Mouse (Mus musculus) Patski (cell line): ENCODE measurements around the gene Zfp827. TPM values are rescaled to one million over a fixed set of nuclear protein-coding genes. Genes with fewer than 3 reads are reported as not detected.

Experiments used
- ATAC-seq: fragments of 100-300 bp; one replicate; pipeline ENCODE4 v1.8.0; 2021
- CTCF ChIA-PET: fragments of 350-600 bp; sonication (Branson Sonifier 250); formaldehyde crosslinking; loops from one replicate; lab custom pipeline; 2022; ENCODE audit warnings: inconsistent platforms; lab: Charles Lee
- POLR2A ChIA-PET: fragments of 350-600 bp; sonication (Branson Sonifier 250); formaldehyde crosslinking; loops from one replicate; lab custom pipeline; 2022; ENCODE audit warnings: antibody characterized with exemption, inconsistent platforms; lab: Charles Lee
- DNase-seq: peaks from one replicate; pipeline ENCODE4 v3.0.0-alpha.2; 2011; ENCODE audit warnings: low read depth, low spot score
- H3K27me3 ChIP-seq: fragments of 371-371 bp; one replicate; pipeline ENCODE4 v1.5.1; 2021
- CTCF ChIP-seq: fragments of 100-300 bp; IDR thresholded peaks from one replicate; pipeline ENCODE4 v1.5.1; 2021
- in situ Hi-C: fragments of 300-500 bp; cut with MboI; formaldehyde crosslinking; loops from 3 replicates; pipeline ENCODE4 v1.11.1; 2018; ENCODE audit warnings: low pct_unique_long_range_greater_than_20kb, mixed read lengths
- polyA plus RNA-seq: library from polyadenylated mRNA; unstranded; gene quantifications from one replicate; pipeline ENCODE4 v1.2.3, GENCODE M21; 2021

The Zfp827 gene
- polyA plus RNA-seq, 1 experiment from 2014 or later = 24.1 TPM

DNA sequence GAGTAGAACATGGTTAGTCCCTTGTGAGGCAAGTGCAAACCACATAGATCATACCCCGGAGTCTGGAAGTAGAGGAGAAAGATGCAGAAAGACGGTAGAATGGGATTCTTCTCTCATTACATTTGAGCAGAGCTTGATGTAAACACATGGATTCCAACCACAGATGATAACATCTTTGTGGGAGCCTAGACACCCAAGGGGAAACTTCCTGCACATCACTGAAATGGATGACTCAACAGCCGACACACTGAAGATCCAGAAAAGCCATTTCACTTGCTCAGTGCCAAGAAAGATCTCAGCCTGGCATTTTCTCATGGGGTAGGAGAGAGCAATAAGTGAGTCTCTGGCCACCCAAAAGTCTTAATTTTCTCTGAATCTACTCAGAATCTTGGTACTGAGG, 199.7 kb downstream of the Zfp827 start:
- ATAC-seq (no peak), DNase-seq (no peak)
- TF ChIP-seq CTCF = no peak
- CTCF ChIA-PET = no interaction called here
- no peaks in the 10 kb centered on the region for H3K27me3 ChIP-seq
- POLR2A ChIA-PET = no interaction called here
- in situ Hi-C loops = no loop called here

GRCm38 (mm10) chr8:79229266-79229888, 201.1 kb downstream of the Zfp827 start:
- DNase-seq = no peak
- no peak for TF ChIP-seq CTCF
- H3K27me3 ChIP-seq = no peaks in the 10 kb centered on the region
- ChIA-PET POLR2A (interaction anchor here (0.9 kb wide), 1 partner anchor 13 kb away, joined by 3 read pairs; no protein-coding TSS in a partner anchor), CTCF (interaction anchor here (1.4 kb wide), 1 partner anchor 16 kb away, joined by 3 read pairs; no protein-coding TSS in a partner anchor)
- in situ Hi-C loops = no loop called here
- ATAC-seq = no peak

DNA sequence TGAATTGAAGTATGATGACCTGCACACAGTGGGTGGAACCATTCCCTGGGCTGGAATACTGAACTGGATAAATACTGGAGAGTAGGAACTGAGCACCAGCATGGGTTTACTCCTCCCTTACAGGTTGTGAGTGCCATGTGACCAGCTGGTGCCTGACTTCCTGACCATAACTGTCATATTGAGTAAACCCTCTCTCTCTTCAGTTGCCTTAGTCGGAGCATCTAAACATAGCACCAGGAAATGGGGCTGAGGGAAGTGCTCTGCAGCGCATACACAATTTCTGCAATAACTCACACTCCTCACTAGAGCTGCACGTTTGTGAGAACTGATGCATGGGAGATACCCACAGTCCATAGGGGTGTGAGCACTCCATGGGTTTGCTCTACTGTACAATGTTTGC, 211.1 kb downstream of the Zfp827 start:
- TF ChIP-seq CTCF = no peak
- in situ Hi-C loops = no loop called here
- CTCF ChIA-PET = no interaction called here
- DNase-seq (no peak), ATAC-seq (no peak)
- POLR2A ChIA-PET = no interaction called here
- H3K27me3 ChIP-seq = no peaks in the 10 kb centered on the region

DNA sequence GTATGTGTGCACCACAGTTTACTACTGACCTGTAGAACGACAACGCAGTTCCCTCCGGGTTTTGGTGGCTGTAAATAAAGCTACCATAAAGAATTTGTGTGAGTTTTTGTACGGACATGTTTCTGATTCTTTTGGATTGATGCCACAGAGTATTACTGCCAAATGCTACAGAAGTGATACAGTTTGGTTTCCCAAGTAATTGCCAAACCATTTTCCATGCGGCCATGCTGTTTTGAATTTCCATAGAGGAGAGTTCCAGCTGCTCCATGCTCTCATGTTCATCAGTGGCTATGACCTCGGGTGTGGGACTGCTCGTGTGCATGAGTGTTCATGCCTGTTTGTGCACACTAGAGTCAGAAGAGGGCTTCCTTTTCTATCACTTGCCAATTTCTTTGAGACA, 211.8 kb downstream of the Zfp827 start:
- no peak for TF ChIP-seq CTCF
- DNase-seq (no peak), ATAC-seq (no peak)
- ChIA-PET POLR2A (no interaction called here), CTCF (interaction anchor here (1.1 kb wide), 1 partner anchor 14 kb away, joined by 4 read pairs; no protein-coding TSS in a partner anchor)
- H3K27me3 ChIP-seq = no peaks in the 10 kb centered on the region
- in situ Hi-C loops = no loop called here

Other genes with a start within 250 kb of the Zfp827 start
- gene Lsm6, start 207.3 kb upstream of the Zfp827 start, polyA plus RNA-seq = 76.6 TPM
- 0.06 TPM for gene 1700011L22Rik, start 220.1 kb downstream of the Zfp827 start, polyA plus RNA-seq